Mouse (Mus musculus) cortical plate, adult 2 months (tissue): ENCODE measurements at regions not wholly inside any gene's neighbourhood (a gene's known extent, or its start where the extent isn't known, plus 50 kb on each side); places are given as distances from the start of the nearest gene placed in this dataset.

ENCODE experiments used
- CTCF ChIP-seq: fragments of 200-500 bp; IDR thresholded peaks from 2 replicates; pipeline ENCODE4 v1.5.1; 2011; ENCODE audit warnings: mild to moderate bottlenecking, control low read depth, low read length; ENCODE audit not compliant: insufficient read depth; ENCODE audit errors: extremely low read depth
- POLR2A ChIP-seq: fragments of 200-500 bp; IDR thresholded peaks from 2 replicates; pipeline ENCODE4 v1.6.1; 2011; ENCODE audit warnings: mild to moderate bottlenecking, low read length, control low read depth; ENCODE audit not compliant: insufficient read depth; ENCODE audit errors: extremely low read depth

GRCm38 (mm10) chr7:133471706-133472105 is 130.3 kb downstream of the Tex36 start:
- TF ChIP-seq POLR2A: no peak
- TF ChIP-seq CTCF: no peak
